11 mouse cellular contexts compared by ENCODE assay signal in the genomic region with DNA sequence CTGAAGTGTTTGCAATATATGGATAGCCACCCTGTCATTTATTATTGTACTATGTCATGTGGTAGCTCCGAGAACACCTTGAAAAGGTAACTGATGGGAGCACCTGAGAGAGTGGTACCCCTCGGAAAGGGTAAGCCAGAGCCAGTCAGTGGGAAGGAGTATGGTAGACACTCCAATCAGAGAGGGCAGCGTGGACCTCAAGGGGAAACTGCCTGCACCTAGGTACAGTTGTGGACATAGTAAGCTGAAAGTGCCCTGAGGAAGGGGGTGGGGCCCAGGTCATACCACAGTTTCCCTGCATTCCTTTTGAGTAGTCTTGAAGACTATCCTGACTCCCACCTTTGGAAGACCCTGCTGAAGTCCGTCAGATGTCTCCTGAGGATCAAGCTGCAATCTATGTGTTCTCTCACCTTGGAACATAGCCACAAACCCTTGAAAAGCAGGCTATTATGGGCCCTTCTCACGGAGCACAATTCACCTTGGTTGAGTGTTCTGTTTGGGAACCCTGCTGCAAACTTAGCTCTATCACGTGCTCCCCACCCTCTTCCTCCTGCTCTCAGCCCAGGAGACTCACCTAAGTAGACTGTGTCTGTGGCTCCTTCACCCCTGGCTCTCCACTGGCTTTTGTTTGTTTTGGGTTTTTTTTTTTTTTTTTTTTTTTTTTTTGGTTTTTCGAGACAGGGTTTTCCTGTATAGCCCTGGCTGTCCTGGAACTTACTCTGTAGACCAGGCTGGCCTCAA.
"Had no signal": no experiment of that assay in that cellular context is flagged by ENCODE, and none has a peak within 500 bp of the region (broad histone marks: within the 10 kb centered on the region; RNA-seq: fewer than 3 reads in every experiment).

No protein-coding gene starts in this region.

- H3K4me2 ChIP-seq: kidney, embryonic 15.5 days; neural tube, embryonic 12.5 days had no signal

- H3K4me3 ChIP-seq: kidney, embryonic 15.5 days; left cerebral cortex, adult 2 months; neural tube, embryonic 12.5 days had no signal

- H3K9ac ChIP-seq: kidney, embryonic 15.5 days; liver, embryonic 14.5 days; neural tube, embryonic 12.5 days had no signal

- ATAC-seq: intestine, embryonic 16.5 days had no signal

- H3K27me3 ChIP-seq: kidney, embryonic 15.5 days; neural tube, embryonic 12.5 days had no signal

- H3K36me3 ChIP-seq: kidney, embryonic 15.5 days; neural tube, embryonic 12.5 days had no signal

- H3K27ac ChIP-seq: kidney, embryonic 15.5 days; left cerebral cortex, adult 2 months; liver, embryonic 14.5 days; neural tube, embryonic 12.5 days; stomach, postnatal 0 days had no signal

- DNase-seq: kidney, adult 2 months; kidney, postnatal 25 days; lung, postnatal 10 days; midbrain, embryonic 14.5 days; thymus, postnatal 4 days had no signal

- H3K9me3 ChIP-seq: kidney, embryonic 15.5 days; neural tube, embryonic 12.5 days had no signal
